Mouse (Mus musculus): ENCODE data around the gene Jph2. TPM values are rescaled to one million over a fixed set of nuclear protein-coding genes. Genes with fewer than 3 reads are reported as not detected.
A peak's percentile ranks its signal among the peaks of the same experiment; 100 is the strongest.

Gene Jph2
- polyA plus RNA-seq, 1 experiment from 2014 or later, result 0.94 TPM

DNA sequence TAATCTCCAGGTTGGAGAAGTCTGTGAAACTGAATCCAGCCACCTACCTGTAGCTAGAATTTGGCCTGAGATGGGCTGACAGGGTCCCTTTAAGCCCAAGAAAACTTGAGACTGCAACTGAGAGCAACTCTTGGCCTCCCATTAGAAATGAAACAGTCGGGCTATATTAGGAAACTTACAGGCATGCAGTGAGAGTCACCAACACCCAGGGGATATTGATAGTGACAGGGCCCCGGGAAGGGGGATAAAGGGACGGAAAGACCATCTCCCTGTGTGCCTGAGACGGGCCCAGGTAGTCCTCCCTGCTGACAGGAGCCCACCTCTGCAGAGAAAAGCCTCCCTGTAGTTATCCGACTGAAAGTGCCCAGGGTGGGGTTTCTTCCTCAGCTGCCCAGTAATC is 18.4 kb downstream of the Jph2 start:
- Histone ChIP-seq H3K4me3 (no peak overlapping the region), H3K9me3 (no peaks in the 10 kb centered on the region), H3K36me3 (replicated peaks) (no peaks in the 10 kb centered on the region), H3K9ac (no peak overlapping the region), H3K27me3 (replicated peaks) (peaks cover 26% of the 10 kb centered on the region), H3K4me2 (no peak overlapping the region), H3K27ac (no peak overlapping the region), H3K4me1 (no peaks in the 10 kb centered on the region)
- 81% methylated on average over 5 of the region's 5 CpGs for WGBS
- no peak for ATAC-seq (replicated peaks)

DNA sequence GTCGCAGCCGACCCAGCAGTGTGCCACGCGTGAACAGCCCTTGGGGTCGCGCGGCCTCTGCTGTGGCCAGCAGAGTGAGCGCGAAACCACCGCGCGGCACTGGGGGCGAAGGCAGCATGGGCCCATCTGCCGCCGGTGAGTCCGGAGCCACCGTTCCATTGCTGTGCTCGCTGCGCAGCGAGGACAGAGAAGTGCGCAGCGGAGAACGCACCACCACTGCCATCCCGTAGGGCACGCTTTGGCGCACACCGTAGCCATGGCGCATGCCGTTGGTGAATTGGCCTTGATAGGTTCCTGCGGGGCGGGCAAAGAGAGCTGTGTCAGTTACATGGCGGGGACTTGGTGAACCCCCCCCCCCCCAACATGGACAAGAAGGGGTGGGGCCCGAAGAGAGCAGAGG is 21.7 kb downstream of the Jph2 start:
- H3K9me3 ChIP-seq, result no peaks in the 10 kb centered on the region
- H3K9ac ChIP-seq, result no peak overlapping the region
- no peaks in the 10 kb centered on the region for H3K4me1 ChIP-seq
- peaks cover 29% of the 10 kb centered on the region for H3K27me3 ChIP-seq (replicated peaks)
- no peak overlapping the region for H3K4me3 ChIP-seq
- H3K36me3 ChIP-seq (replicated peaks), result no peaks in the 10 kb centered on the region
- H3K27ac ChIP-seq, result no peak overlapping the region
- no peak for ATAC-seq (replicated peaks)
- H3K4me2 ChIP-seq, result peak overlapping the region; percentile 33
- WGBS, result 37% methylated on average over 32 of the region's 33 CpGs

GRCm38 (mm10) chr2:163375468-163375867 is 22.3 kb downstream of the Jph2 start:
- no peaks in the 10 kb centered on the region for H3K9me3 ChIP-seq
- no peaks in the 10 kb centered on the region for H3K4me1 ChIP-seq
- 40% methylated on average over 35 of the region's 35 CpGs for WGBS
- H3K4me2 ChIP-seq, result peak overlapping the region; percentile 33
- ATAC-seq (replicated peaks), result no peak
- H3K36me3 ChIP-seq (replicated peaks), result no peaks in the 10 kb centered on the region
- no peak overlapping the region for H3K4me3 ChIP-seq
- peaks cover 29% of the 10 kb centered on the region for H3K27me3 ChIP-seq (replicated peaks)
- H3K27ac ChIP-seq, result no peak overlapping the region
- H3K9ac ChIP-seq, result no peak overlapping the region

DNA sequence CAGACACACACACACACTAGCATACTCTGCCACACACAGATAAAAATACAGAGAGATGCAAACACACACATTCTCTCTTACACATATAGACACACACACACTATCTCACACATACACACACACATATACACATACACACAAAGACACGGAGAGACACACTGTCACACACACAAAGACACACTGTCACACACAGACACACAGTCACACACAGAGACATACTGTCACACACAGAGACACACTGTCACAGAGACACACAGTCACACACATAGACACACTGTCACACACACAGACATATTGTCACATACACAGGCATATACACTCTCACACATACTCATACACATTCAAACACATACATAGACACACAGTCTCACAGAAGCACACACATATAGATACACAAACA is 25.2 kb downstream of the Jph2 start:
- 85% methylated on average over 1 of the region's 1 CpGs for WGBS
- Histone ChIP-seq H3K4me3 (no peak overlapping the region), H3K36me3 (replicated peaks) (no peaks in the 10 kb centered on the region), H3K27me3 (replicated peaks) (peaks cover 29% of the 10 kb centered on the region), H3K4me2 (no peak overlapping the region), H3K9me3 (no peaks in the 10 kb centered on the region), H3K4me1 (no peaks in the 10 kb centered on the region), H3K9ac (no peak overlapping the region), H3K27ac (no peak overlapping the region)
- no peak for ATAC-seq (replicated peaks)

DNA sequence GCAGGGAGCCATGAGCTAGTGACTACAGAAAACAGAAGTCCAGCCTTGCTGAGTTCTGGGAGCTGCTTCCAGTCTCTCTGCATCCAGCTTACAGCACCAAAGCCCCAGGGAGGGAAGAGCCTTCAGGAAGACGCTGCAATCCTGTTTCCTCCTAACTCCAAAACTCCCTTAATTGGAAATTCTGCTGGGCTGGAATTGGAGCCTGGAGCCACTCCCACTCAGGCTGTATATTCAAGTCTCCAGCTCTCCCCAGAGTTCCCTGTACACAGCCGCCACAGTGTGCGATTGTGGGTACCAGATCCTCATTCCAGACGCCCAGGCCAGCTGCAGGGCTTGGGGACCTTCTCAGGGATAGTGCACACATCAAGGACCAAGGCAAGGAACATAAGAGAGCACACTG is 27.6 kb downstream of the Jph2 start:
- no peak overlapping the region for H3K27ac ChIP-seq
- no peaks in the 10 kb centered on the region for H3K9me3 ChIP-seq
- H3K4me3 ChIP-seq, result no peak overlapping the region
- no peak overlapping the region for H3K9ac ChIP-seq
- no peak for ATAC-seq (replicated peaks)
- H3K4me1 ChIP-seq, result no peaks in the 10 kb centered on the region
- no peaks in the 10 kb centered on the region for H3K36me3 ChIP-seq (replicated peaks)
- H3K4me2 ChIP-seq, result no peak overlapping the region
- peaks cover 11% of the 10 kb centered on the region for H3K27me3 ChIP-seq (replicated peaks)
- WGBS, result 51% methylated on average over 4 of the region's 4 CpGs

DNA sequence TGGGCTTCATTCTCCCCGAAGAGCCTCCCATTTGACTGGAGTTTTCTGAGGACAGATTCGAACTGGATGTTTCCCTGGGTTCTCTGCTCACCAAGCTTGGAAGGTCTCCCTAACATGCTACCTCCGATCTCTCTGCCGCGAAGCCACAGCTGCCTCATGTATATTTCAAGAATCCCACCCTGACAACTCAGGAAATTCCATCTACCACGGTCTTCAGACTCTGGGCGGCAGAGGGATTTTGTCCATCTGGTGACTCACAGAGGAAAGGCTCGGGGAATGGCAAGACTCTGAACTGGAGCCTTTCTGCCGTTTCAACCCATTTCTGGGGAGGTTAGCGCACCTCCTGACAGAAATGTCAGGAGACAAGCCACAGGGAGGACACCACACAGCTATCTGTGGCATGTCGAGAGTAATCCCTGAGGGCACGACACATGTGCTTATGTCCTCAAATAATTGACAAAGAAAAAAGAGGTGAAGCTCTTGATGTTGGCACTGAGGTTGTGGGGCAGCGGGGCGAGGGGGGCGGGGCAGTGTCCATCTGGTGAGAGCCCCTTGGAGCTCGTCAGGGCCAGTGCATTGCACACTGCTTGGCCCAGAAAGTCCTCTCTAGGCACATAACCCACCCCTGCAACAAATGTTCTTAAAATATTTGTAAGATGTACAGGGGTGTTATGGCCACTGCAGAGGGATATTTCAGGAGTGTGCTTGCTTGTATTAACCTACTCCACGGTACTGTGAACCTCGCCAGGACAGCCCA is 32.8 kb downstream of the Jph2 start:
- Histone ChIP-seq H3K9me3 (no peaks in the 10 kb centered on the region), H3K36me3 (replicated peaks) (no peaks in the 10 kb centered on the region), H3K4me2 (no peak overlapping the region), H3K27ac (no peak overlapping the region), H3K4me3 (no peak overlapping the region), H3K4me1 (no peaks in the 10 kb centered on the region), H3K27me3 (replicated peaks) (no peaks in the 10 kb centered on the region), H3K9ac (no peak overlapping the region)
- WGBS, result 71% methylated on average over 18 of the region's 18 CpGs
- ATAC-seq (replicated peaks), result no peak

DNA sequence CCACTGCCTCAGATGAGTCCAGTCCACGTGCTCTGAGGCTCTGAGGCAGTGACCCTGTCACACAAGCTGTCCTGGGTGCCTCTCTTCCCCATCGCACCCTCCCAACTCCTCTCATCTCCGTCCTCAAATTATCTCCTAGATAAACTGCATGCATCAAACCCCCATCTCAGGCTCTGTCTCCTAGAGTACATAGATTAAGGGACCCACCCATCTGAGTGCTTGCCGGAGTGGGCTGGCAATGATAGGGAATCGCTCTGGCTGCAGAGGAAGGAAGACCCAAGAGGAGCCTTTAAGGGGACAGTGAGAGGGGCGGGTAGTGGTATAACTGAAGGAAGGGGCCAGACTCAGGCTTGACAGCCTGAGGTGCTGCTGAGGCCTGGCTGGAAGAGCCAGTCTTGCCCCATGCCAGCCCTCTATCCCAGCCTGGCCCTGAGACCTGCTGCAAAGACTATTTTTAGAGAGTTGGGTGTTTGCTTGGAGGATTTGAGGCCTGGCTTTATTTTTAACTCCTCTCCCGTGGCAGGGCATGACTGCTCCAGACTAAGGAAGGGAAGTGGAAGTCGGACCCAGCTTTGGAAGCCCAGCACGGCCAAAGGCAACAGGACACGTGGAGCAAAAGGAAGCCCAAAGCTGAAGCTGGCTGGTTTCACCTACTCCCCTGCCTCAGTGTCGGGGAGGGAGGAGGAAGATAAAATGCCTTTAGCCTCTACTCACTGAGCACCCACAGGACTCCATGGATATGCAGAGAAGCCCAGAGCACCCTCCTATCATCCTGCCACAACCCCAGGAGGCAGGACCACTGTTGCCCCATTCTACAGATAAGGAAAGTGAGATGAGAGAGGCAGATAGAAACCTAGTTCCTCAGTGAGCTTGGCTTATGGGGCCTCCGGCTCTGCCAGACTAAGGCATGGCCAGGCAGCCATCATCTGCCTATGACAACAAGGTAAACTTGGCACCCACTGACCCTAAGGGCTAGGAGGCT is 34.6 kb downstream of the Jph2 start:
- no peaks in the 10 kb centered on the region for H3K4me1 ChIP-seq

DNA sequence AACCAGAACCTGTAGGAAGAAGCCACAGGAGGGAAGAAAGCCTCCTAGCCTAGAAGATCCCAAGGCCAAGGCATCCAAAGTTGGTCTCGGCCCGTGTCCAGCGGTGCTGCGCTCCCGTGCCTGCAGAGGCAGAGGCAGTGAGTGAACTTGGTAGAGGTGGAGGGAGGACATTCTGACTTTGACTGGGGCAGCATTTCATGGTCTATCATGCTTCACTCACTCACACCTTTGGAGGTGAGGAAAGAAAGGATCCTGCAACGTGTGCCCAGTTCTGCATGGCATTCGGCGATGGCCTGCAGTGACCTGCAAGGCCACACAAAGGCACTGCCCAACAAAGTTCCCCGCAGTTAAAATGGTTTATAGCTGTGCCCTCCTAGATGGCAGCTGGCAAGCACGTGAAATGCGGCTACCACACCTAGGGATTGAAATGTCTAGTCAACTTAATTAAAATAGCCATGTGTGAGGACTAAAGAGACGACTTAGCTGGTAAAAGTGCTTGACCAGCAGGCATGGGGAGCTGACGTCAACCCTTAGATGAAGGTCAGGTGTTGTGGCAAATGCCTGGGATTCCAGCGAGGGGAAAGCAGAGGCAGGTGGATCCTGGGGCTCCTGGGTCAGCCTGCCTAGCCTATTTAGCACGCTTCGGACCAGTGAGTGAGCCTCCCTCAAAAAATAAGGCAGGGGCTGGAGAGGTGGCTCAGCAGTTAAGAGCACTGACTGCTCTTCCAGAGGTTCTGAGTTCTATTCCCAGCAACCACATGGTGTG is 36.8 kb downstream of the Jph2 start:
- H3K9me3 ChIP-seq, result no peaks in the 10 kb centered on the region
- no peaks in the 10 kb centered on the region for H3K36me3 ChIP-seq (replicated peaks)
- H3K27ac ChIP-seq, result no peak overlapping the region
- no peak overlapping the region for H3K4me3 ChIP-seq
- WGBS, result 84% methylated on average over 16 of the region's 16 CpGs
- no peak overlapping the region for H3K4me2 ChIP-seq
- no peaks in the 10 kb centered on the region for H3K4me1 ChIP-seq
- no peaks in the 10 kb centered on the region for H3K27me3 ChIP-seq (replicated peaks)
- ATAC-seq (replicated peaks), result no peak
- no peak overlapping the region for H3K9ac ChIP-seq

More for the DNA sequence above, 34.6 kb downstream of the Jph2 start:
- 73% methylated on average over 12 of the region's 12 CpGs for WGBS
- H3K27ac ChIP-seq, result no peak overlapping the region
- no peak overlapping the region for H3K4me3 ChIP-seq
- no peak for ATAC-seq (replicated peaks)
- no peaks in the 10 kb centered on the region for H3K27me3 ChIP-seq (replicated peaks)
- no peak overlapping the region for H3K9ac ChIP-seq
- H3K4me2 ChIP-seq, result no peak overlapping the region
- H3K9me3 ChIP-seq, result no peaks in the 10 kb centered on the region
- no peaks in the 10 kb centered on the region for H3K36me3 ChIP-seq (replicated peaks)

GRCm38 (mm10) chr2:163359253-163359652 is 38.5 kb downstream of the Jph2 start:
- Histone ChIP-seq H3K27ac (no peak overlapping the region), H3K9me3 (no peaks in the 10 kb centered on the region), H3K27me3 (replicated peaks) (no peaks in the 10 kb centered on the region), H3K36me3 (replicated peaks) (no peaks in the 10 kb centered on the region), H3K4me2 (no peak overlapping the region), H3K9ac (no peak overlapping the region), H3K4me3 (no peak overlapping the region), H3K4me1 (no peaks in the 10 kb centered on the region)
- WGBS, result 67% methylated on average over 2 of the region's 2 CpGs
- ATAC-seq (replicated peaks), result no peak

DNA sequence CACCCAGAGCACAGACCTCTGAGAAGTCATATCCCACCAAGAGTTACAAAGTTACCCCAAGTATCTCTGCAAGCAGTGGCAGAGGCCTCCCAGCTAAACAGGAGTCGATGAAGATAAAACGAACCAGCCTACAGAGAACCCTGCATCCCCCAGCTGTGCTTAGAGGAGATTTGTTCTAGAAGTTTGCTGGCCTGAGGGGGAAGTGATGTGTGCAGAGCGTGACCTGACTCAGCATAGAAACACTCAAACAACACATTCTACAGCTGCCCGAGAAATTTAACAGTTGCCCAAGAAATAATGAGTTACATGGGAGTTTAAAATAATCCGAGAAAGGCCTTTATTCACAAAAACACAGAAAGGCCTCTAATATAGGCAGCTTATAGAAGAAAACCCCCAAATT is 39.1 kb downstream of the Jph2 start:
- WGBS, result 81% methylated on average over 5 of the region's 5 CpGs
- H3K27me3 ChIP-seq (replicated peaks), result no peaks in the 10 kb centered on the region
- no peaks in the 10 kb centered on the region for H3K36me3 ChIP-seq (replicated peaks)
- H3K9me3 ChIP-seq, result no peaks in the 10 kb centered on the region
- ATAC-seq (replicated peaks), result no peak
- no peak overlapping the region for H3K9ac ChIP-seq
- no peak overlapping the region for H3K4me2 ChIP-seq
- H3K27ac ChIP-seq, result no peak overlapping the region
- no peak overlapping the region for H3K4me3 ChIP-seq
- no peaks in the 10 kb centered on the region for H3K4me1 ChIP-seq

GRCm38 (mm10) chr2:163356113-163356840 is 41.5 kb downstream of the Jph2 start:
- H3K4me3 ChIP-seq, result no peak overlapping the region
- ATAC-seq (replicated peaks), result no peak
- no peaks in the 10 kb centered on the region for H3K4me1 ChIP-seq
- no peaks in the 10 kb centered on the region for H3K9me3 ChIP-seq
- no peak overlapping the region for H3K9ac ChIP-seq
- no peaks in the 10 kb centered on the region for H3K36me3 ChIP-seq (replicated peaks)
- no peak overlapping the region for H3K27ac ChIP-seq
- no peaks in the 10 kb centered on the region for H3K27me3 ChIP-seq (replicated peaks)
- H3K4me2 ChIP-seq, result no peak overlapping the region
- WGBS, result 83% methylated on average over 12 of the region's 12 CpGs

All from midbrain, embryonic 15.5 days (tissue).